Mouse (Mus musculus) forelimb bud, embryonic 11.5 days (tissue): ENCODE results near the gene Gm20388.

Experiments used
- DNase-seq: peaks from one replicate; pipeline ENCODE4 v3.0.0-alpha.2; 2012; ENCODE audit warnings: low read depth, low spot score

The Gm20388 gene

GRCm38 (mm10) chr8:122432443-122433268 lies 2522.0 kb downstream of the Gm20388 start, which contains the start of gene Cyba:
TSS of gene Cyba (minus strand) at chr8:122432930.
- peak; percentile 48 for DNase-seq

DNA sequence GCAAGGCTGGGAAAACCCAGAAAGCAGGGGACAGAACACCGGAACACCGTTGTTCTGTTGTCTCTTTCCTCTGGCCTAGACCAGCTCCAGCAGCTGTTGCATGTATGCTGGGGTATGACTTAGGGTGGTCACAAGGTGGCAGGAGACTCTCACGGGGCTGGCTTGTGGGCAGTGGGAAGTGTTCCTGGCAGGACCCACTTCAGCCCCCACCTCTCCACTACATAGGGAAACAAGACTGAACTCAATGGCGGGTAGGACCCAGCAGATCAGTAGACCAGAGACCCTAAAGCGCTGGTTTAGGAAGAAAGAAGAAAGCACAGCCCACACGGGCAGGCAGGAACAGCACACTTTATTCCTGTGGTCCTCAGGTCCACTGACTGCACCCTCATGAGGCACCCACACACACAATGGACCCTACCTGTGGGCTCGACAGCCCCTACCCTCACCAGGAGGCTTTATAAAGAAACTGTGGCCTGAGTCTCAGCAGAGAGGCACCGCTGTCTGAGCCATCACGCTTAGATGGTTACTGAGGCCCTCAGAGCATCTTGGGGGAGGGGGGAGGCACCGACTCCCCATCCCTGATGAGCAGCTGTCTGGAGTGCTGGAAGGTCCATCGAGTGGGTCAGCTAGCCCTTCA lies 2522.7 kb downstream of the Gm20388 start:
- DNase-seq, result no peak

GRCm38 (mm10) chr8:122435375-122435774 lies 2524.7 kb downstream of the Gm20388 start:
- DNase-seq, result no peak

DNA sequence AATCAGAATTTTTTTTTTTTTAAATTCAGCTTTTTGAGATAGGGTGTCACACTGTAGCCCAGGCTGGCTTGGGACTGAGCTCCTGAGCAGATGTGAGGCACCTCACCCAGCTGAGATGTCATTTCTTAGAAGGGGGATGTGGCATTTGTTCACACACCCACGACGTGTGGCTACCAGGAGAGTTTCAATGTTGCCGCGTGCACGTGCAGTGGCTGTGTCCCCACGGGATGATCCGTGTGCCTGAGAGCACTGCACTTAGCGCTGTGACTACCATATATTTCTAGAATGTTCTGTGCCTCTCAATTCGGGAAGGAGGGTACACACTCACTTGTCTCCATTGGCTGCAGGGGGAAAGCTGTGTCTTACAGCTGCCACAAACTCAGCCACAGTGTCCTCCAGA lies 2525.5 kb downstream of the Gm20388 start:
- DNase-seq, result no peak

DNA sequence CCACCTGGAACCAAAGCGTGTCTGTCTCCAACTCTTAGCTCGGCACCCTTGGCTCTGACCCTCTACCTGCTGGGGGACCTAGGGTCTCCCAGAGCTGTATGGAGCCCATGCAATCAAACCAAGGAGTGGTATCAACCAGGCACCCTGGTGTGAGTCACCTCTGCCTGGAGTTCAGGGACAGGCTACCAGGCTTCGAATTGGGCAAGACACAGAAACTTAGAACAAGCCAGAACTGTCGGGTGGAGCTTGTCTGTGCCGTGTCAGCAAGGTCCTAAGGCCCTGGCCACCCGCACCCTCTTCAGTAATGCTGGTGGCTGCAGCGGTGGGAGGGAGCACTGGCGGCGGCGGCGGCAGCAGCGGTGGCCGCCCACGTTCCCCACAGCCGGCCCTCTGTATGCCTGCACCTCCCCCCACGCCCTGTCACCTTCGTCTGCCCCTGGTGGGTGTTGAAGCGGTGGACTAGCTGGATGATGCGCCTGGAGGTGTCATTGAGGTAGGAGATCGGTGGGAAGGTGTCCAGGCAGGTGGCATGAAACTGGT lies 2526.0 kb downstream of the Gm20388 start:
- DNase-seq, result no peak

DNA sequence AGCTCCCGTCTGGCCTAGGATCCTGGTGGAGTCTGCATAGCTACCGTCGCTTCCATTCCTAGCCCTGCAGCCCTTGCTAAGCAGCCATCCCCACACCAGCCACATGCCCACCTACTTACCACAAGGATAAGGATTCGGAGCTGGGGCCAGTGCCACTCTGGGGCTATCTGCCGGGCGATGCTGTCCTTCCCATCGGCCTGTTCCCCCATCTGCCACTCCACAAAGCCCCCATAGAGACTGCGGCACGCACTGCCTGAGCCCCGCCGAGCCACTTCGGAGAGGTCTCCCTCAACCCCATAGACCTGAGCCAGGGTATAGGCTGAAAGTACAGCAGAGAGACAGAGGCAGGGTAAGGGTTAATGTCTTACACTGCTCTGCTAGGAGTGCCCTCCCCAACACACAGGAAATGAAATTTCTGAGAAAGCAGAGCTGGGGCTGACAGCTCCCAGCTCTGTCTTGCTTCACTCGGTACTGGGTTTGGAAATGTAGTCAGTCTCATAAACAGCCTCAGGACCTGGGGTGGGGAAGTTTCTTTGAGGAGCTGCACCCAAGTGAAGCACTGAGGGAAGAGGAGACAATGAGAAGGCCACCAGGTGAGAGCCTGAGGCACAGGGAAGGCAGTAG lies 2527.2 kb downstream of the Gm20388 start:
- DNase-seq, result no peak

- DNase-seq, result no peak
These were observed 2528.7 kb downstream of the Gm20388 start for GRCm38 (mm10) chr8:122439336-122439735.

- no peak for DNase-seq
These were observed 2530.7 kb downstream of the Gm20388 start for GRCm38 (mm10) chr8:122441326-122441725.

DNA sequence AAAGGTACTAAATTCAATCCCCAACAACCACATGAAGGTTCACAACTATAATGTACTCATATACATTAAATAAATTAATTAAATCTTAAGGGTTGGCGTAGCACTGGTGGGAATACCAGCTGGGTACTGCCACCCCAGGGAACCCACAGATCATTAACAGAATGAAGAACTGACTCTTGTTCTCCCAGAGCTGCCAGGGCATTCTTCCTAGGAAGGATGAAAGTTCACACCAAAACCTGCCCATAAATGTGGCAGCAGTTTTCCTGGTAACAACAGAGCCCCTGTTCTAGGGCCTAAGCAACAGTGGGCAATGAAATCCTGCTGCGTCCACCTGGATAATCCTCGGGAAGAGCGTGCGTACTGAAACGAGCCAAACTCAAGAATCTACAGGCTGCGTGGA lies 2531.7 kb downstream of the Gm20388 start:
- DNase-seq, result no peak

- no peak for DNase-seq
These were observed 2532.1 kb downstream of the Gm20388 start for GRCm38 (mm10) chr8:122442781-122443180.

- DNase-seq, result peak; percentile 100
These were observed 2532.8 kb downstream of the Gm20388 start, which contains the start of gene Mvd for GRCm38 (mm10) chr8:122443262-122444006. TSS of gene Mvd (minus strand) at chr8:122443422.

GRCm38 (mm10) chr8:122444058-122444748 lies 2533.6 kb downstream of the Gm20388 start:
- DNase-seq, result peak; percentile 51

DNA sequence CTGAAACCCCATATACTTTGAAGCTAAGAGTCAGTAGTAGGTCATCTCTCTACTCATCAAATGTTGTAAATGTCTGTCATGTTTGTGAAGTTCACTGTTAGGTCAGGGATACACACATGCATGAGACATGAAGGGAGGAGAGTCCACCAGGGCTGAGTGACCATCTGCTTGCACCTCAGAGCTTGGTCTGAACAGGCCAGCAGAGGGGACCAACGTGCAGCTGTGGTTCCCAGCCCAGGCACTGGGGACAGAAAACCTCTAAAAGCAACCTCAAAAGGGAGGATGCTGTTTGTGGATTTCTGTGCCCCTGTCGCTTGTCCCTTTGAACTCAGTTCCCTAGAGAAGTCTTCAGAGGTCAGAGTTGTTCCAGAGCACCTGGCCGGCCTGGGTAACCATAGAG lies 2534.6 kb downstream of the Gm20388 start:
- no peak for DNase-seq

DNA sequence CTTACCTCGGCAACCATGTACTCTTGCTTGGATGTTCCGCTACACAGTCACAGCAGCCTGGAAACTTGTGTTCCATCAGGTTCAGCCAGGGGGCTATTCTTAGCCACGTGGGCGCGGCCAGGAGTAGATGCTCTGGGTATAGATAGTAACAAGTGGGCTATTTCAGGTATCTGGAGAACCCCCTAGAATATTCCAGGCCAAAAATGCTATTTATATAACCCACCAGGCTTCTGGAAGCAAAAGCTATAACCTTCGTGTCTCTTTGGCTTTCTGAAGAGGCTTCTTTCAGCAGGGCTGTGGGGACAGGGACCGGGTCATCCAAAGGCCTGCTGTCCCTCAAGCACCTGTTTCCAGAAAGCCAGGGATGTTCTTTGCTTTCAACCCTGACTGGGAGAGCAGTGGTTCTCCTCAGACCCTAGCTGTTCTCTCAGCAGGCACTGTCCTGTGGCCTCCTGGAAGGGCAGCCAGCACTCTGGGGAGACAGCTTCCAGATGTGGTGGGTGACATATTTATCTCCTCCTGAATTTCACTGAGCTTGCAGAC lies 2540.6 kb downstream of the Gm20388 start:
- DNase-seq, result no peak

DNA sequence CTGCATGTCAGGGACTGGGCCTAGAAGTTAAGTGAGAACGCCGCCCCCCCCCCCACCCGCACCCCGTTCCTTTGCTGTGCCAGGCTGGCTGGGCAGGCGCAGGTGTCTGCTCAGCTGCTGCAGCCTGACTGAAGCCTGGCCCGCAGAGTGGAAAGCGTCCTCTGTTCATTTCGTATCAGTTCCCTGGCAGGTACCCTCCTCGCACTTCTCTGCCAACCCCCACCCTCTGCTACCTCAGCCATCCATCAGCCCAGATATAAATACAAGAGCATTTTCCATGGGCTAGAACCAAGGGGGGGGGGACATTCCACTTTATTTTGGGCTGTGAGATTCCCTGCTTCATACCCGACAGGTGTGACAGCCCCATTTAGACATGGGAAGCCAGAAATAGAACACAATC lies 2541.5 kb downstream of the Gm20388 start:
- no peak for DNase-seq

- no peak for DNase-seq
These were observed 2543.8 kb downstream of the Gm20388 start for GRCm38 (mm10) chr8:122454409-122454808.

GRCm38 (mm10) chr8:122457171-122457570 lies 2546.5 kb downstream of the Gm20388 start:
- no peak for DNase-seq

DNA sequence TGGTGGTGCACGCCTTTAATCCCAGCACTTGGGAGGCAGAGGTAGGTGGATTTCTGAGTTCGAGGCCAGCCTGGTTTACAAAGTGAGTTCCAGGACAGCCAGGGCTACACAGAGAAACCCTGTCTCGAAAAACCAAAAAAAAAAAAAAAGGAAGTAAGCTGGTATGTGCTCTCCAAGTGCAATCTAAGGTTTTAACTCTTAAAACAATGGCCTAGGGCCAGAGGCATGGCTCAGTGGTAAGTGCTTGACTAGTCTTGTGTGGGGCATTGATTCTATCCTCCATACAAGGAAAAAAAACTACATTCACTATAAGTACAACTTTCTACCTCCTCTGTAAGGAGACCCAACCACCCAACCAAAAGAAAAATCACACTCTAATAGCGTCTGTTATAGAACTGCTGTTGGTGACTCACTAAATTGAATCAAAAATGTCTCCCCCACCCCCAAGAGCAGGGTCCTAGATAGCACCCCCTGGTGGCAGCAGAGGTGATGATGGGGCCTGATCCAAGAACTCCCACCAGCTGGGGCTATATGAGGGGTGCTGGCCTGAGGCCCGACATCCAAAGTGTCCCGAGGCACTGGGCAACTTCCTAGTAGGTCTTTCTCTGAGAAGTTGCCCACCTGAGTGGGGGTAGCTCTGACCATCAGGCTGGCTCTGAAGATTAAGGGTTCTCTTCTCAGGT lies 2548.7 kb downstream of the Gm20388 start:
- DNase-seq, result no peak

DNA sequence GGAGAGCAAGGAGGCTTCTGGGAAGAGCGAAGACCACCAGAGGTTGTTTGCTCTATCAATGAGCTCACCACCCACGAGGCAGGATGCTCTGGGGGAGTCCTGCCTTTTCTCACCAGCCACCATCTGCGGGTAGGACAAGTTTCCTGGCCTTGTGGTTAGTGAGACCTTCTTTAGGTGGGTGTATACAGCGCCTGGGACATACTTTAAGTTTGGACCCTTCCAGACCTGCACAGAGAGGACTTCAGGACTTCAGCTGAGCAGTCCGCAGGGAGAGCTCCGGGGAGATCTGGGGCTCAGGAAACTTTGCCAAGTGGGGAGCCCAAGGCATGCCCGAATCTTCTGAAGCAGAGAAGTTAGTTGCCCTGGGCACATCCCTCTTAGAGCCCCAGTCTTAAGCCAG lies 2549.3 kb downstream of the Gm20388 start:
- no peak for DNase-seq
